Mouse (Mus musculus): ENCODE results near the gene Glg1. TPM values are rescaled to one million over a fixed set of nuclear protein-coding genes. Genes with fewer than 3 reads are reported as not detected.

Glg1 gene
- total RNA-seq, 1 experiment from 2014 or later: 98.6 TPM

DNA sequence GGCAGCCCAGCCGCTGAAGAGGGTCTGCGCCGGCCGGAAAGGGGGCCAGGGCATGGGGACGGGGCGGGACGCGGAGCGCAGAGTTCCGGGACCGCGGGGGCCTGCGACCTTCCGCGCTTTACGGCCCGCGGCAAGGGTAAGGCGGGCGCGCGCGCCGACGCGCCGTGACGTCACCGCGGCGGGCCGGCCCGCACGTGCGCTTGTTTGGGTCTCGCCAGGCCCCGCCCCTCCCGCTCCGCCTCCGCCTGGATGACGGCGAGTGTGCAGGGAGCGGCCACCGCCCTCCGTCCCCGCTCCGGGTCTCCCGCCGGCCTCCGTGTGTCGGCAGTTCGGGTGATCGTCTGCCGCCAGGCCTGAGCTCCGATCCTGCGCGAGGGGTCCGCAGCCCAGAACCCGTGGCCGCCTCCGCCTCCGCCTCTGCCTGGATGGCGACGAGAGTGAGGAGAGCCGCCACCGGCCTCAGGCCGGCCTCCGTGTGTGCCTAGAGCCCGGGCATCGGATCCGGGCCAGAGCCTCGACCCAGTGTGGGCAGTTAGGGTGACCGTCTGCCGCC is 113.5 kb downstream of the Glg1 start:
- peak; percentile 97 for DNase-seq

DNA sequence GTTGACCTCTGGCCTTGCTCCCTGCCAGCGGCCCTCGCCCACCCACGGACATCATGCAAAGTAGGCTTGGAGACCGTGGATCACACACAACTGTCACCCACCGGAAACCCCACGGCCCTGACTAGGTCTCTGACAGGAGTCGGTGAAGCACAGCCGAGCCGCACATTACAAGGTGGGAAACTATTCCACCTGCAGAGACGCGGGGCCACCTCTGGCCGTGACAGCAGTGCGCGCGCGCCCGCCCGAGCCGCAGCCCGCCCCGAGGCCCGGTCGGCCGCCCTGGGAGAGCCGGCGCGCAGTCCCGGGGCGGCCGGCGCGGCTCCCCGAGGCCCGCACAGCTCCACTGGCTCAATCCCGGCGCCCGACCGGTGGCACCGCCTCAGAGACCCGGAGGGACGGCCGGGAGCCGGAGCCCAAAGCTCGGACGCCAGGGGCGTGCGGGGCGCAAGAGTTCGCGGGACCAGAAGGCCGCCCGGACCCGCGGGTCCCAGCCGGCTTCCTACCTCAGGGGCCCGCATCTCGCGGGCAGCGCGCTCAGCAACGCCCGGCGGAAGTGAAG is 114.0 kb downstream of the Glg1 start:
- peak; percentile 44 for DNase-seq

DNA sequence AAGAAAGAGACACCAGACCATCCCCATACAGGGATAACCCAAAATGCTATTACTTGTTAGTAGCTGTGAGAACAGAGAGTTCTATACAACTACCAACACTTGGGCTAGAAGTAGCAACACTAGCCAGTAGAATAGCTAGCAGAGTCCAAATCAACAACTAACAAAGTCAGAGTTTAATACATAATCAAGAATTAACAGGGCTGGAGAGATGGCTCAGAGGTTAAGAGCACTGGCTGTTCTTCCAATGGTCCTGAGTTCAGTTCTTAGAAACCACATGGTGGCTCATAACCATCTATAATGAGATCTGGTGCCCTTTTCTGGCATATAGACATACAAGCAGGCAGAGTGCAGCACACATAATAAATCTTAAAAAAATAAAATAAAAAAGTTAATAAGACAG is 116.5 kb downstream of the Glg1 start:
- no peak for DNase-seq

DNA sequence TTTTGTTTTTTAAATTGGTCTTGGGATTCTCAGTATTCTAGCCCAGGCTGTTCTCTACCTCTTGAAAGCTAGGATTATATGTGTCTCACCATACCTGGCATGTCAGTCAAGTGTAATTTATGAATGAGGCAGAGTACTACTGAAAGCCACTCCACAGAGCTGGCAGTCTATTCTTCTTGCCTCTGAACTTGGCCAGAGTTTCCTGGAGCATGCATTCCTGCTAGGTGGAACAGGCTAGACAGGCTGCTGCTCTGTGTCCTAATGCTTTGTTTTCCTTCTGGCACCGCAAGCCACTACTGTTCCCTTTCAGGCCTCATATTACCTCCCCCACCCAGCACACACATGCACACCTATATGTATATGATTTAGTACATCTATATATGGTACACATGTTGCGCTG is 128.3 kb downstream of the Glg1 start:
- no peak for DNase-seq

DNA sequence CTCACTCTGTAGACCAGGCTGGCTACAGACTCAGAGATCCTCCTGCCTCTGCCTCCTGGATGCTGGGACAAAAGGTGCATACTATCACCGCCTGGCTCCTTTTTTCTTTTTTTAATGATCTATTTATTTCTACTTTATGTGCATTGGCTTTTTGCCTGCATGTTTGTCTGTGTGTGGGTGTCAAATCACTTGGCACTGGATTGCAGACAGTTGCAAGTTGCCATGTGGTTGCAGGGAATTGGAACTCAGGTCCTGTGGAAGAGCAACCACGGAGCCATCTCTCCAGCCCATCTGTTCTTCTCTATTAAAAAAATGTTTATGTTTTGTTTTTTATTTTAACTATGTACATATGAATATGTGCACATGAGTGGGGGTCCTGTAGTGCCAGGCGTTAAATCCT is 139.5 kb downstream of the Glg1 start:
- DNase-seq: no peak

DNA sequence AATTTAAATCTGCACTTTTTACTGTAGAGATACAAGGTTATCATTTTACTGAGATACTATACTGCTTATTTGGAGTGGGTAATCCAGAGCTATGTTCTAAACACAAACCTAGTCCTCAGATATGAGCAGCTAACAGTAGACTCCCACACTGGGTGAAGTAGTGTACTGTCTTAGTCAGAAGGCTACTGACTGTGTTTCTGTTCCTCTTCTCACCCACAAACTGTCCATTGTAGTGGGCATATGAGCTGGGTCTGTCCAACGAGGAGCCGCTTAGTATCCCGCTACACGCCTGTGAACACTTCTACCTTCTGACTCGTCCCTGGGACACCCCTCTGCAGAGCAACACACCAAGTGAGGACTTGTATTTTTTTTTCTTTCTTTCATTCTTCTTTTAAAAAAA is 144.1 kb downstream of the Glg1 start:
- DNase-seq: no peak

Small RNA genes lying within 50 kb of the gene (microRNA-seq; reads per million reads assigned to microRNA genes)
- 0 reads per million in 2 experiments for gene Gm23193

Other genes with a start within 250 kb of the Glg1 start
- 12.1 and 12.6 TPM in 2 replicates for gene Ddx19b, start 227.5 kb downstream of the Glg1 start, total RNA-seq (2021)
- gene Aars, start 226.1 kb downstream of the Glg1 start, total RNA-seq (2021): 83.5 and 95.6 TPM in 2 replicates
- gene Exosc6, start 202.9 kb downstream of the Glg1 start, total RNA-seq (2021): not detected in 2 replicates
- gene Clec18a, start 166.8 kb downstream of the Glg1 start, total RNA-seq (2021): 0.19 TPM in 1 of 2 replicates, not detected in the other
- 41.4 and 47.2 TPM in 2 replicates for gene Pdpr, start 164.6 kb downstream of the Glg1 start, total RNA-seq (2021)
- 46.5 and 49.0 TPM in 2 replicates for gene Rfwd3, start 41.0 kb upstream of the Glg1 start, total RNA-seq (2021)
- 14.0 and 19.1 TPM in 2 replicates for gene Mlkl, start 79.0 kb upstream of the Glg1 start, total RNA-seq (2021)
- gene Fa2h, start 134.6 kb upstream of the Glg1 start, total RNA-seq (2021): 2.0 and 3.0 TPM in 2 replicates

Data from adrenal gland, postnatal 14 days (tissue).